Mouse (Mus musculus) yolk sac, embryonic 10.5 days (tissue): Measurements from ENCODE around the gene C2.

Source experiments
- DNase-seq: peaks from one replicate; pipeline ENCODE4 v3.0.0-alpha.2; 2017; ENCODE audit warnings: low spot score

C2 gene

GRCm38 (mm10) chr17:34879336-34879879, 18.7 kb downstream of the C2 start, which contains the start of gene Zbtb12:
Gene Zbtb12, plus strand, starts transcription at chr17:34879483.
- DNase-seq = no peak

- DNase-seq = no peak
These were observed 23.7 kb downstream of the C2 start for GRCm38 (mm10) chr17:34874321-34874720.

GRCm38 (mm10) chr17:34865981-34866380, 32.1 kb downstream of the C2 start:
- no peak for DNase-seq

GRCm38 (mm10) chr17:34862416-34863081, 35.5 kb downstream of the C2 start, which contains the start of gene Cfb:
Gene Cfb, minus strand, starts transcription at chr17:34862518.
- peak; percentile 84 for DNase-seq

GRCm38 (mm10) chr17:34861704-34862415, 36.2 kb downstream of the C2 start:
- DNase-seq = no peak

GRCm38 (mm10) chr17:34860514-34860913, 37.6 kb downstream of the C2 start:
- no peak for DNase-seq

GRCm38 (mm10) chr17:34858670-34859069, 39.4 kb downstream of the C2 start:
- no peak for DNase-seq

- no peak for DNase-seq
These were observed 42.2 kb downstream of the C2 start for GRCm38 (mm10) chr17:34855825-34856224.

- no peak for DNase-seq
These were observed 43.3 kb downstream of the C2 start for GRCm38 (mm10) chr17:34854761-34855160.

GRCm38 (mm10) chr17:34853511-34853910, 44.6 kb downstream of the C2 start:
- peak; percentile 58 for DNase-seq

- DNase-seq = no peak
These were observed 47.4 kb downstream of the C2 start for GRCm38 (mm10) chr17:34850517-34851125.

- peak; percentile 97 for DNase-seq
These were observed 48.1 kb downstream of the C2 start, which contains the start of the genes Skiv2l and Nelfe for GRCm38 (mm10) chr17:34849722-34850516. Gene Skiv2l, minus strand, starts transcription at chr17:34850210. Gene Nelfe, plus strand, starts transcription at chr17:34850391.

GRCm38 (mm10) chr17:34847615-34848014, 50.5 kb downstream of the C2 start:
- no peak for DNase-seq

- DNase-seq = no peak
These were observed 50.9 kb downstream of the C2 start for GRCm38 (mm10) chr17:34847192-34847591.

GRCm38 (mm10) chr17:34844884-34845283, 53.2 kb downstream of the C2 start:
- no peak for DNase-seq

GRCm38 (mm10) chr17:34840736-34841307, 57.2 kb downstream of the C2 start:
- DNase-seq = no peak

GRCm38 (mm10) chr17:34838785-34839184, 59.3 kb downstream of the C2 start:
- no peak for DNase-seq

GRCm38 (mm10) chr17:34837464-34838324, 60.4 kb downstream of the C2 start:
- DNase-seq = no peak

GRCm38 (mm10) chr17:34836856-34837221, 61.2 kb downstream of the C2 start, which contains the start of the genes Stk19 and Dxo:
Gene Stk19, minus strand, starts transcription at chr17:34836945.
Gene Dxo, plus strand, starts transcription at chr17:34837019.
- peak; percentile 96 for DNase-seq

GRCm38 (mm10) chr17:34836155-34836855, 61.8 kb downstream of the C2 start:
- DNase-seq = no peak
